Mouse (Mus musculus) liver, adult 2 months (tissue): ENCODE measurements around the gene Mt2.

ENCODE experiments used
- CTCF ChIP-seq: fragments of 200-500 bp; IDR thresholded peaks from 2 replicates; pipeline ENCODE4 v1.5.1; 2011; ENCODE audit warnings: low read depth, low read length, control low read depth
- POLR2A ChIP-seq: fragments of 200-500 bp; IDR thresholded peaks from 2 replicates; pipeline ENCODE4 v1.6.1; 2011; ENCODE audit warnings: low read length, control low read depth; ENCODE audit not compliant: insufficient read depth; ENCODE audit errors: extremely low read depth

GRCm38 (mm10) chr8:94192926-94193325, 20.5 kb downstream of the Mt2 start:
- no peak for TF ChIP-seq CTCF
- TF ChIP-seq POLR2A: no peak
